Mouse (Mus musculus): ENCODE data around the gene Kdm4a. TPM values are rescaled to one million over a fixed set of nuclear protein-coding genes. Genes with fewer than 3 reads are reported as not detected.

Kdm4a gene
- 26.3 and 38.4 TPM in 2 replicates for polyA plus RNA-seq (2016; fragmentation: Nextera tagmentation; extraction: Ambion mirVana)

DNA sequence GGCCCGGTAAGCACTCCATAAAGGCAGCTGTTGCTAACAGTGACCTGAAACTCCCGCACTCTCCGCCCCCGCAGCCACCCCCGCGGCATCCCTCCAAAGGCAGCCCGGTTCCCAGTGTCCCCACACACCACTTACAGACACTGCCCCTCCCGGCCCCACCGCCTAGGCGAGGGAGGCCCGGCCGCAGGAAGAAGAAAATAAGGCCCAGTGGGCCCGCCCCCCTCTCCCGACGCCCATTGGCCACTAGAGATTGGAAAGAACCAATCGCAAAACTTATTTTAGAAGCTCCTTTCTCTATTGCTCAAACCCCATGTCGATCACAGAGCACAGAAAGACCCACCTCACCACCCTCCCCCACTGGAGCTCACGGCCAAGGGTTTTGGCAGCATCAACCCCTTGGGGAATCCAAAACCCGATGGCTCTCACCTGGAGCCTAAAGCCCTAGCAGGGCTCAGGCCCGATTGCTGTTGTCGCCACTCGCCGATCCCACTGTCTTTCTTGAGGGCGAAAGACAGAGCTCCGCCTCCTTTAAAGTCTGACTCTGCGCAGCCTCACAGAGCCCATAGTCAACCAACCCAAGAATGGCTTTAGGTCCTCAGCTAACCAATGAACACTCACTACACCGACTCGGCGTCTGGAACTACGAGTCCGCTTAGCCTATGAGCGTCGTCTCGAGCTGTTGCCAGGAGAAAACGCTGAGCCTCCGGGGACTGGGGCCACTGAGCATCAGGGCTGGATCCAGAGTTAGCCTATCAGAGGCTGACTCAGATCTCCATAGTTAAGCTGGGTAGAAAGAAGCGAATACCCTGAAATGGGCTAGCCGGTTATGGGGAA is at the start of gene Kdm4a:
TSS of gene Kdm4a (minus strand) at position 577 of the 834 bp plus-strand sequence.
- Histone ChIP-seq H3K27ac (replicated peaks) (peak within 1 kb of the TSS; percentile 93), H3K9me3 (replicated peaks) (no peaks in the 10 kb centered on the region), H3K4me3 (peak within 1 kb of the TSS; percentile 83), H3K4me1 (peaks cover 18% of the 10 kb centered on the region), H3K27me3 (ENCODE audit: low read depth, poor library complexity, severe bottlenecking) (no peaks in the 10 kb centered on the region), H3K36me3 (peaks cover 28% of the 10 kb centered on the region)
- DNase-seq (ENCODE audit: low spot score) = peak; percentile 94
- WGBS = under 1% methylated on average over 38 of the region's 38 CpGs

DNA sequence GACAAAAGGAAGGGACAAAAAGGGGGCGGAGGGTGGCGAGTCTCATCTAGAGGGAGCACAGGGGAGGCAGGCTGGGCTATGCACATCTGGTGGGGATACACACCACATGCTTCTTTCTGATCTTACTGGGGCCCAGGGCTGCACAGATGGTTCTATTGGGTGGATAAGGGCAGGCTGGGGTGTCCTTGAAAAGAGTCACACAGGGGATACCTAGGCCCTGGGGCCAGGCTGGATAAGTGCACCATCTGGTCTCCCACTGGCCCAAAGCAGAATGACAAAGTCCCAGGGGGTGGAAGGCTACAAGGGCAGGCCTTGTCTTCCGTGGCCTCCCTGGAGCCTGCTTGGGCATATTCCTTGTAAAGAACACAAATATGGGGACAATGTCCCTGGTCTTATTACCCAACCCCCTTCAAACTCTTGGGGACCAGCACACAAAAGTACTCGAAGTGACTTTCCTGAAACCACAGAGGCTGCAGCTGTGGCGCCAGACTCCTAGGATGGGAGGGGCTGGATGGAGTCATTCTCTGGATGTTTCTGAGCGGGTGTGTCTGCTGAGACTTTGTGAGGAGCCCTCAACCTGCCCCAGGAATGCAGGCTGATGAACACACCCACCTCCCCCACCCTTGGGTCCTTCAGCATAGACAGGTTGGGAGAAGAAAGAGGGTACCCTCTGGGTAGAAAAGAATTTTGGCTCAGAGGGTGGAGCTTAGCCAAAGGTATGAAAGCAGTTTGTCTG is 49.4 kb upstream of the Kdm4a start:
- H3K4me3 ChIP-seq = no peak overlapping the region
- 0 out of 2 replicates have a peak, but pooled peaks cover 2% of the 10 kb centered on the region for H3K4me1 ChIP-seq
- H3K27ac ChIP-seq (replicated peaks) = peak overlapping the region; percentile 33; the same call in 1 of the 2 replicates
- H3K9me3 ChIP-seq (replicated peaks) = no peaks in the 10 kb centered on the region
- peaks cover 100% of the 10 kb centered on the region for H3K36me3 ChIP-seq
- no peak for DNase-seq (ENCODE audit: low spot score)
- WGBS = 84% methylated on average over 6 of the region's 6 CpGs
- no peaks in the 10 kb centered on the region for H3K27me3 ChIP-seq (ENCODE audit: low read depth, poor library complexity, severe bottlenecking)

DNA sequence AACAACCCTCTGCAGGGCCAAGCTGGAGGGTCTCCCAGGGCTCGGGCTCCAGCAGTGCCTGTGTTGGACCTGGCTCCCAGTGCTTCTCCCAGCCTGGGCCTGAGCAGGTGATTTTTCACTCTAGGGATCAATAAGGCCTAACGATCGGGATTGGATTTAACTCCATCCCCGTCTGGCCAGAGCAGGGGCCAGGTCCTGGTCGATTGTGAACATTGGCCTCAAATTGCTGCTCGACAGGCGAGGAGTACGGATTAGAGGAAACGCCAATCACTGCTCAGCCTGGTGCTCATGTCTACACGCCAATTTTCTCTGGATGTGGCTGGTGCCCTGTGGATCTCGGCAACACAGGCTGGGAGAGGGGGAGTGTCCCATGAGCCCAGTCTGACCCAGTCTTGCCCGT is 47.6 kb upstream of the Kdm4a start:
- WGBS = 89% methylated on average over 12 of the region's 12 CpGs

DNA sequence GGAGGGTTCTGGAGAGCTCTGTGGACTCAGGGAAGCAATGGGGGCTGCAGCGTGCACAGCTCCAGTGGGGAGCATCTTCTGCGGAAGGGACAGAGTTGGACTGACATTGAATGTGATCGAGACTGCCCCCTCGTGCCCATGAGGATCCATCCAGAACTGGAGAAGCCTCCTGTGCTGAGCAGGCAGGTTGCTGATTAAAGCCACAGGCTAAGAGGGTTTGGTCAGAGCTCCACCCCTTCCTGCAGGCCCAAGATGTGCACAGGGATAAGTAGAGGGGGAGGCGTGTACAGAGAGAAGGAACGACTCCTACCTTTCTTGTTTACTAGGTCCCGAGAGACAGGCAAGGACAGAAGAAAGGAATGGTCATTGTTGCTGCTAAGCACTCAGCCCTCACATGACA is 41.4 kb upstream of the Kdm4a start:
- WGBS = 83% methylated on average over 7 of the region's 7 CpGs
- DNase-seq (ENCODE audit: low spot score) = no peak
- no peak overlapping the region for H3K27ac ChIP-seq (replicated peaks)
- no peaks in the 10 kb centered on the region for H3K27me3 ChIP-seq (ENCODE audit: low read depth, poor library complexity, severe bottlenecking)
- no peak overlapping the region for H3K4me3 ChIP-seq
- H3K4me1 ChIP-seq = no peaks in the 10 kb centered on the region
- no peaks in the 10 kb centered on the region for H3K9me3 ChIP-seq (replicated peaks)
- H3K36me3 ChIP-seq = peaks cover 100% of the 10 kb centered on the region

More for the DNA sequence above, 47.6 kb upstream of the Kdm4a start:
- no peak for DNase-seq (ENCODE audit: low spot score)
- no peak overlapping the region; the same call in 1 of the 2 replicates for H3K27ac ChIP-seq (replicated peaks)
- H3K9me3 ChIP-seq (replicated peaks) = no peaks in the 10 kb centered on the region
- H3K36me3 ChIP-seq = peaks cover 100% of the 10 kb centered on the region
- H3K4me3 ChIP-seq = no peak overlapping the region
- no peaks in the 10 kb centered on the region for H3K27me3 ChIP-seq (ENCODE audit: low read depth, poor library complexity, severe bottlenecking)
- 0 out of 2 replicates have a peak, but pooled peaks cover 2% of the 10 kb centered on the region for H3K4me1 ChIP-seq

DNA sequence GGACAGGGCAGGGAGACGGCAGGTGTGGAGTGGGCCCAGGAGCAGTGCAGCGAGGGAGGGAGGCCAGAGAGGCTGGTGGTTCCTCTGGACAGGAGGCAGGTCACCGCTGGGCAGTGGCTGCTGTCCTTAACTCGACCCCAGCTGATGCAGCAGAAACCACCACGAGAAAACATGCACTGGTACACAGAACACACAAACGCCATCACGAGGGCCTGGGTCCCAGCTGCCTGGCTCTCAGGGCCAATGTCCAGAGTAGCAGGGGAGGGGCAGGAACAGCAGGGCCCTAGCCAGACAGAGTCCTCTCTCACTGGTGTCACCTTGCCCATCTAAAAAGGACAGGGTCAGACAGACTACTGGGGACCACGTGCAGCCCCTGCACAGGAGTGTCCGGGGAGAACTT is 40.9 kb upstream of the Kdm4a start:
- no peak for DNase-seq (ENCODE audit: low spot score)
- 92% methylated on average over 9 of the region's 9 CpGs for WGBS
- Histone ChIP-seq H3K4me1 (no peaks in the 10 kb centered on the region), H3K27me3 (ENCODE audit: low read depth, poor library complexity, severe bottlenecking) (no peaks in the 10 kb centered on the region), H3K27ac (replicated peaks) (no peak overlapping the region), H3K36me3 (peaks cover 100% of the 10 kb centered on the region), H3K4me3 (no peak overlapping the region), H3K9me3 (replicated peaks) (no peaks in the 10 kb centered on the region)

DNA sequence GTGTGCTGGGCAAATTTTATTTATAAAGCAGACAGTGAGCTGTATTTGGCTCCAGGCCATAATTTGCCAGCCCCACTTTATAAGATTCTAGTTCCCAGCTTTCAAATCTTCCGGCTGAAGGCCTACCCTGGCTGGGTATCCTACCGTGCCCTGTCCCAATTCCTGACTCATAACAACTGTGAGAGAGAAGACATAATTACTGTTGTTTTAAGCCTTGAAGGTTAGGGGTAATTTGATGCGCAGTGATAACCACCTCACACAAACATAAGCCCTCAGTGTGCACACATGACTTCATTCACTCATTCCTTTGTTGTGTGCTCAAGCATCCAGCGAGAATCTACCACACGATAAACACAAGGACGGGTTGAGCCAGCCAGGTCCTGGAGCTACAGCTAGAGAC is 39.6 kb upstream of the Kdm4a start:
- H3K27ac ChIP-seq (replicated peaks) = no peak overlapping the region
- WGBS = 94% methylated on average over 6 of the region's 6 CpGs
- no peak for DNase-seq (ENCODE audit: low spot score)
- H3K27me3 ChIP-seq (ENCODE audit: low read depth, poor library complexity, severe bottlenecking) = no peaks in the 10 kb centered on the region
- no peaks in the 10 kb centered on the region for H3K9me3 ChIP-seq (replicated peaks)
- no peak overlapping the region for H3K4me3 ChIP-seq
- no peaks in the 10 kb centered on the region for H3K4me1 ChIP-seq
- peaks cover 100% of the 10 kb centered on the region for H3K36me3 ChIP-seq

DNA sequence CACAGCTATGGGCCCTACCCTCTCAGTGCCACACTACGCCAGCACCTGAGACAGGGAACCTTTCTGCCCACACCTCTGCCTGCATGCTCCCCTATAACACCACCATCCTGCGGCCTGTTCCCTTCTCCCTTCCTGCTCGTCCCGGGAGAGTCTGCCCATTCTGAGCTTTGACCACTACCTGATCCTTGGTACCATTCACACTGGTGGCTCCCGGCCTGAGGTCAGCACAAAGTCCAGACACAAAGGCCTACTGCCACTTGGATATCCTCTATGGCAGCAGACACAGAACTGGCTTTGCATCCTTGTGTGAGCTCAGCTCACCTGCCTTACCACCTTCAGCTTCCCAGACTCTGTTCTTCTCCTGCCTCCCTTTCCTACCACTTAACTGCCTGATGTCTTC is 38.7 kb upstream of the Kdm4a start:
- DNase-seq (ENCODE audit: low spot score) = no peak
- H3K4me3 ChIP-seq = no peak overlapping the region
- no peaks in the 10 kb centered on the region for H3K4me1 ChIP-seq
- 88% methylated on average over 5 of the region's 5 CpGs for WGBS
- no peaks in the 10 kb centered on the region for H3K27me3 ChIP-seq (ENCODE audit: low read depth, poor library complexity, severe bottlenecking)
- H3K36me3 ChIP-seq = peaks cover 100% of the 10 kb centered on the region
- no peak overlapping the region for H3K27ac ChIP-seq (replicated peaks)
- no peaks in the 10 kb centered on the region for H3K9me3 ChIP-seq (replicated peaks)

DNA sequence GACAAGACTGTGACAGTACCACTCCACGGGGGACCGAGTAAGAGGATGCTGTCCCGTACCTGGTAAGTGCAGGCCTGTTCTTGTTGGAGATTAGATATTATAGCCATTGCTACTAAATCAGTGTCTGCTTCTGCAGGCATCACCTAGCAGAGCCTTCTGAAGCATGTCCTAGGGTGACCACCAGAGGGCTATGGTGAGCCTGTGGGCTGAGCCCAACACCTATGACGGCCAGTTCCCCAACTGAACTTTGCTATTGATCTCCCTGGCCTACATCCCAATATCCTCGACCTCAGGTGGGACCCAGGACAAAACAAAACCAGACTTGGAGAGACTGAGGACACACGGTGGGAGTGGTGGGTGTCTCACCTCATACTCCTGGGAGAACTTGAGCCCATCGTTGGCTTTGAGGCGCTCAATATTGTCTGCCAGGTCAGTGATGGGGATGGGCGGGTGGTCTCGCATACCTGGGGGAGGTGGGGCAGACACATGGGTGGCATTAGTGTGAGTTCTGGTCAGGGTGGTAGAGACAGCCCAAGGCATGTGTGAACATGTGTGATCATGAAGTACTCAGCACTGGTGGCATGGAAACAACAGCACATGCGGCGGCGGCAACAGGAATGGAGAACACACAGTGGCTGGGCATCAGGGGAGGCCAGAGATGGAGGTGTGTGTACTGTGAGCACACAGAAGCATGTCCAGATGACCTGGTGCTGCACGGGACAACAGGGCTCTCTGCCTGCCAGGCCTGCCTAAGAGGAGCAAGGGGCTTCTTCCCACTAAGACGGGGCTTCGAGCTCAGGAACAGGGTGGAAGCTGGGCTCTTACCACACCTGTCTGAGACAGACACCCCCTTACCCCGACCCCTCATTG is 37.1 kb upstream of the Kdm4a start:
- WGBS = 87% methylated on average over 17 of the region's 17 CpGs
- H3K36me3 ChIP-seq = peaks cover 100% of the 10 kb centered on the region
- no peaks in the 10 kb centered on the region for H3K9me3 ChIP-seq (replicated peaks)
- no peak overlapping the region for H3K4me3 ChIP-seq
- peak; percentile 59 for DNase-seq (ENCODE audit: low spot score)
- no peaks in the 10 kb centered on the region for H3K27me3 ChIP-seq (ENCODE audit: low read depth, poor library complexity, severe bottlenecking)
- no peaks in the 10 kb centered on the region for H3K4me1 ChIP-seq
- H3K27ac ChIP-seq (replicated peaks) = 0 out of 2 replicates have a peak overlapping the region, but pooled peaks have one; percentile 10

DNA sequence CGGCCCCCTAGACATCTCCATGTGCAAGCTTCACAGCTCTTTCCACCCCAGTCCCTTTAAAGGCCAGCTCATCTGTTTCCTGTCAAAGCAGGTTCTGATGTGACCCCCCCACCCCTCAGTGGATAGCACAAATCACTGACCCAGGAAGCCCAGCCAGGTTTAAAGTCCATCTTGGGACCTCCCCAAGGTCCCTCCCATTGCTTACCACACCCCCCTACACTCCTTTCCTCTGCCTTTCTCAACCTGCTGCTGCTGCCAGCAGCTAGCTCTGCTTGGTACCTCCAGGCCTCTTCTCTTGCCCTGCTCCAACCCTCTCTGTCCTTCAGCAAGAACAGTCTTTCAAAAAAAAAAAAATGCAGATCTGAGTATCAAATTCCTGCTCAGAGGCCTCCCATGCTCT is 35.0 kb upstream of the Kdm4a start:
- H3K36me3 ChIP-seq = peaks cover 100% of the 10 kb centered on the region
- no peak overlapping the region for H3K27ac ChIP-seq (replicated peaks)
- H3K4me3 ChIP-seq = no peak overlapping the region
- DNase-seq (ENCODE audit: low spot score) = no peak
- H3K9me3 ChIP-seq (replicated peaks) = no peaks in the 10 kb centered on the region
- WGBS = 89% methylated on average over 1 of the region's 1 CpGs
- no peaks in the 10 kb centered on the region for H3K4me1 ChIP-seq
- no peaks in the 10 kb centered on the region for H3K27me3 ChIP-seq (ENCODE audit: low read depth, poor library complexity, severe bottlenecking)

DNA sequence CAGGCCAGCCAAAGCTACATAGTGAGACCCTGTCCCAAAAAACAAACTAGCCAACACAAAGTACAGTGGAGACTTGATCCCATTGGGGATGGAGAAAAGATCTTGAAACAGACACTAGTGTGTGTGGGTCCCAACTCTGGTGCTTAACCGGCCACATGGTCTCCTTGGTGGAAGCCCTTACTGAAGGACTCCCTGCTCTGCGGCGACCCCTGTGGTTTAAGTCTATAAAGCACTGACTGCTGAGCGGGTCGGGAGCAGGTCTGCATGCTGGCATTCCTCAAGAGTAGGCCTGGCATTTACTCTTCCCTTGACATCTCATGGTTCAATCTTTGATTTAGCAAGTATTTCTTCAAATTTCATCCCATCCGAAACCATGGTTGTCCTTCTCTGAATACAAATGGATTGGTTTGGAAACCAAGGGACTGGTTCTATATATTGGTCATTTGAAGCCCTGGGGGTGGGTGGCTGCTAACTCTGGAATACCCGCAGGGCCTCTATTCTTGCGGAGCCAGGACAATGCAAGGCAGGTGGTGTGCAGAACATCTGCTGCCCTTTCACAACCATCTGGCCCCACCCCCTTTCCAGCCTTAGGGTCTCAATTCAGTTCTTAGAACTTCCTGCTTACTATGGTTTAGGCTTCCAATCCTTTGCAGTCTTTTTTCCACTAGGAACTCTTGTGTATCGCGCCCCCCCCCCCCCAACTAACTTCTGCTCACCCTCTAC is 27.2 kb upstream of the Kdm4a start:
- no peak overlapping the region for H3K4me3 ChIP-seq
- peaks cover 50% of the 10 kb centered on the region for H3K36me3 ChIP-seq
- 54% methylated on average over 10 of the region's 10 CpGs for WGBS
- peaks cover 14% of the 10 kb centered on the region for H3K4me1 ChIP-seq
- peak; percentile 25 for DNase-seq (ENCODE audit: low spot score)
- H3K27me3 ChIP-seq (ENCODE audit: low read depth, poor library complexity, severe bottlenecking) = no peaks in the 10 kb centered on the region
- peak overlapping the region; percentile 57 for H3K27ac ChIP-seq (replicated peaks)
- no peaks in the 10 kb centered on the region for H3K9me3 ChIP-seq (replicated peaks)

DNA sequence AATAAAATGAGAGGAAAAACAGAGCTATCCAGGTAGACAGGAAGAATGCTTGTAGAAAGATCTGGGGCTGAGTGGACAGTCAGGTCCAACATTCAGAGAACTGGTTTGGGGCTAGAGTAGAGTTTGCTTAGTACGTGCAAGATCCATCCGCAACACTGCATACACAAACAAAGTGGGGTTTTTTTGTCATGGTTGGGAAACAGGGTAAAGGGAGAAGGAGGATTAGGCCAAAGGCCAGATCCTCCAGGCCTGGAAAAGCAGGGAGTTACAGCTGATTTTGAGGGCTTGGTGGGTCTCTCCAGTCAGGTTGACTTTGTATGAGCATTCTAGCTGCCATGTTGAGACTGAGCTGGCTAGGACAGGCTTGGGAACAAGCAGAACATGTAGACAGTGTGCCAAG is 26.1 kb upstream of the Kdm4a start:
- 95% methylated on average over 2 of the region's 2 CpGs for WGBS

DNA sequence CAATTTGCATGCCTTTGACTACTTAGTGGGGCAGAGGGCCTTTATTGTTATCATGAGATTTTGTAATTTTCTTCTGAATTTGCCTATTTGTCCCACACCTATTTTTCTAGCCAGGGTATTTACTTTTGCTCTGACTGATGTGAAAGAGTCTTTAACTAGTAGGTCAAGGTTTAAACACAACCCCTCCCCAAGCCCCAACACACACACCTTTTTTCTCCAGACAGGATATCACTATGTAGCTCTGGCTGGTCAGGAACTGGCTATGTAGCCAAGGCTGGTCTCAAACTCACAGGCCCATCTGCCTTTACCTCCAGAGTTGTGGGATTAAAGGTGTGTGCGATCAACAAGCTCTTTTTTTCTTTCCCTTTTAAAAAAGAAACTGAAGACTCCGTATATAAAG is 19.2 kb upstream of the Kdm4a start:
- 88% methylated on average over 2 of the region's 2 CpGs for WGBS
- H3K4me3 ChIP-seq = no peak overlapping the region
- no peak overlapping the region for H3K27ac ChIP-seq (replicated peaks)
- no peaks in the 10 kb centered on the region for H3K36me3 ChIP-seq
- no peak for DNase-seq (ENCODE audit: low spot score)
- no peaks in the 10 kb centered on the region for H3K4me1 ChIP-seq
- H3K9me3 ChIP-seq (replicated peaks) = no peaks in the 10 kb centered on the region
- no peaks in the 10 kb centered on the region for H3K27me3 ChIP-seq (ENCODE audit: low read depth, poor library complexity, severe bottlenecking)

More for the DNA sequence above, 26.1 kb upstream of the Kdm4a start:
- Histone ChIP-seq H3K9me3 (replicated peaks) (no peaks in the 10 kb centered on the region), H3K27ac (replicated peaks) (0 out of 2 replicates have a peak overlapping the region, but pooled peaks have one; percentile 33), H3K4me1 (peaks cover 14% of the 10 kb centered on the region), H3K27me3 (ENCODE audit: low read depth, poor library complexity, severe bottlenecking) (no peaks in the 10 kb centered on the region), H3K36me3 (peaks cover 38% of the 10 kb centered on the region), H3K4me3 (no peak overlapping the region)
- DNase-seq (ENCODE audit: low spot score) = no peak

Measured in midbrain, embryonic 10.5 days (tissue).